Mouse (Mus musculus): Measurements from ENCODE around the gene Kcnj8. TPM values are rescaled to one million over a fixed set of nuclear protein-coding genes. Genes with fewer than 3 reads are reported as not detected.

Gene Kcnj8
- total and polyA plus RNA-seq, 3 experiments, result not detected

DNA sequence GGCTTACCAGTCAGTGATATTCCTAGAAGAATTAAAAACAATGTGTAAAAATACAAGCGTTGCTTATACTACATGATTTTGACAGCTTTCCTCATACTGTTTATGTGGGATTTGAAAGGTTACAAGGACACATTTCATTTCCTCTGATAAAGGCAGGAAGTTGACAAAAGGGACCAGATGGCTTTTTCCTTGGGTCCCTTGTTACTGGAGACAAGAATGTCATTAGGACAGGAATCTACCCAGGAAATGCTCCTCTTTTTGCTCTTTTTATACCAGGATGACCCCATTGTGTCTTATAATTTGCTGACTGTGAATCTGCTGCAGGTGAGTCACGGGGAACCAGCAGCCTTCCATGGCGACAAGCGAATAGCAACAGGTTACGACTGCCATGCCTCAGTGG lies 31.3 kb downstream of the Kcnj8 start:
- DNase-seq (ENCODE audit: low read depth, low spot score), result no peak
- TF ChIP-seq CHD2 (IDR thresholded peaks at IDR 0.05; ENCODE audit: low read length), result no peak
- no peak for TF ChIP-seq TCF12 (IDR thresholded peaks at IDR 0.05; ENCODE audit: low read depth, low read length)
- no peak for TF ChIP-seq POLR2A (IDR thresholded peaks at IDR 0.05; ENCODE audit: control insufficient read depth in 1 of 2, insufficient read depth in 1 of 2, low read depth in 1 of 2, low read length in 2 of 2, poor library complexity in 1 of 2)
- TF ChIP-seq ETS1 (IDR thresholded peaks at IDR 0.05; ENCODE audit: low read depth, low read length), result no peak
- no peak for TF ChIP-seq MYB (IDR thresholded peaks at IDR 0.05; ENCODE audit: low read depth, low read length)
- TF ChIP-seq NRF1 (IDR thresholded peaks at IDR 0.05; ENCODE audit: insufficient read depth, low read depth, low read length, poor library complexity, severe bottlenecking), result no peak
- TF ChIP-seq MAX (IDR thresholded peaks at IDR 0.05; ENCODE audit: low read length), result no peak
- TF ChIP-seq GATA1 (IDR thresholded peaks at IDR 0.05; ENCODE audit: low read depth, low read length), result no peak
- no peak for TF ChIP-seq KAT2A (conservative IDR thresholded peaks at IDR 0.05; ENCODE audit: low read depth, low read length)
- no peak for TF ChIP-seq BHLHE40 (IDR thresholded peaks at IDR 0.05; ENCODE audit: borderline replicate concordance, low read depth, low read length)
- TF ChIP-seq HCFC1 (IDR thresholded peaks at IDR 0.05; ENCODE audit: low read depth, low read length), result no peak
- no peak for TF ChIP-seq ZNF384 (IDR thresholded peaks at IDR 0.05; ENCODE audit: low read depth, low read length)
- no peak for TF ChIP-seq E2F4 (IDR thresholded peaks at IDR 0.05; ENCODE audit: borderline replicate concordance, low read depth, low read length)
- TF ChIP-seq UBTF (IDR thresholded peaks at IDR 0.05; ENCODE audit: borderline replicate concordance, insufficient read depth, low read depth, low read length), result no peak
- TF ChIP-seq USF2 (IDR thresholded peaks at IDR 0.05; ENCODE audit: borderline replicate concordance in 1 of 2, insufficient read depth in 1 of 2, low read depth in 1 of 2, low read length in 2 of 2), result no peak
- TF ChIP-seq TAL1 (IDR thresholded peaks at IDR 0.05; ENCODE audit: low read length), result no peak
- no peaks in the 10 kb centered on the region for H3K4me1 ChIP-seq (ENCODE audit: control insufficient read depth in 1 of 2, insufficient read depth in 2 of 2, low read length in 2 of 2)

DNA sequence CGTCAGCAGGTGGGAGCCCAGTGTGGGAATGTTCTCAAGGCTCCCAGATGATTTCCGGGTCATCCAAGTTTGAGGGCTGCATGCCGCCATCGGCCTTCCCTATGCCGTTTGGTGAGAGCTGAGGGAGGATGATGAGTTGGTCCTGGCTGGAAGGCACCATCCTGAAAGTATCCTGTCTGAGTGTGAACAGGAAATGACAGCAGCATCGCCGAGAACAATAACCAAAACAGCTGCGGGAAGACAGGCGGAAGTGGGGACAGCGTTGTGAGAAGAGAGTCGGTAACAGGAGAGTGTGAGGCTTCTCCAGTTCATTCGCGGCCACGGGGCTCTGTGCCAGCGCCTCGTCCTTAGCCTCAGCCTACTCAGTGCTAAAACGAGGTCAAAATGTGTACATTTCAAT lies 32.9 kb downstream of the Kcnj8 start:
- H3K9me3 ChIP-seq (replicated peaks; ENCODE audit: insufficient read depth, low read length), result no peaks in the 10 kb centered on the region
- H3K79me2 ChIP-seq (ENCODE audit: control insufficient read depth, insufficient read depth, low read length, poor library complexity), result no peaks in the 10 kb centered on the region
- no peak for TF ChIP-seq MAFK (IDR thresholded peaks at IDR 0.05; ENCODE audit: borderline replicate concordance, low read depth, low read length)
- TF ChIP-seq JUND (IDR thresholded peaks at IDR 0.05; ENCODE audit: low read depth, low read length), result no peak
- no peak for TF ChIP-seq SIN3A (IDR thresholded peaks at IDR 0.05; ENCODE audit: low read length)
- no peak for TF ChIP-seq TBP (IDR thresholded peaks at IDR 0.05; ENCODE audit: low read depth, low read length)
- no peak for TF ChIP-seq ZMIZ1 (IDR thresholded peaks at IDR 0.05; ENCODE audit: low read depth, low read length)
- TF ChIP-seq NRF1 (IDR thresholded peaks at IDR 0.05; ENCODE audit: insufficient read depth, low read depth, low read length, poor library complexity, severe bottlenecking), result no peak
- no peak for TF ChIP-seq RAD21 (IDR thresholded peaks at IDR 0.05; ENCODE audit: low read depth, low read length)
- no peak for TF ChIP-seq ETS1 (IDR thresholded peaks at IDR 0.05; ENCODE audit: low read depth, low read length)
- TF ChIP-seq E2F4 (IDR thresholded peaks at IDR 0.05; ENCODE audit: borderline replicate concordance, low read depth, low read length), result no peak
- no peak for TF ChIP-seq ZKSCAN1 (IDR thresholded peaks at IDR 0.05; ENCODE audit: low read depth, low read length)
- no peak for TF ChIP-seq CHD2 (IDR thresholded peaks at IDR 0.05; ENCODE audit: low read length)
- TF ChIP-seq GABPA (IDR thresholded peaks at IDR 0.05; ENCODE audit: low read depth, low read length), result no peak
- TF ChIP-seq MYB (IDR thresholded peaks at IDR 0.05; ENCODE audit: low read depth, low read length), result no peak
- TF ChIP-seq MEF2A (IDR thresholded peaks at IDR 0.05; ENCODE audit: extremely low read depth, insufficient replicate concordance, low read depth, low read length, poor library complexity, severe bottlenecking), result no peak
- no peak for TF ChIP-seq USF1 (IDR thresholded peaks at IDR 0.05; ENCODE audit: low read depth, low read length)
- H3K27ac ChIP-seq (ENCODE audit: control insufficient read depth, low read depth, low read length), result no peak overlapping the region
- no peaks in the 10 kb centered on the region for H3K36me3 ChIP-seq (ENCODE audit: control insufficient read depth in 1 of 2, insufficient read depth in 2 of 2, low read length in 2 of 2)
- H3K4me3 ChIP-seq (ENCODE audit: control insufficient read depth in 1 of 2, insufficient read depth in 1 of 2, low read depth in 2 of 2, low read length in 2 of 2), result no peak overlapping the region
- no peaks in the 10 kb centered on the region for H3K27me3 ChIP-seq (ENCODE audit: control insufficient read depth in 1 of 2, insufficient read depth in 2 of 2, low read length in 2 of 2)
- DNase-seq (ENCODE audit: low read depth, low spot score), result no peak
- no peak overlapping the region for H3K9ac ChIP-seq (ENCODE audit: control insufficient read depth, low read depth, low read length, poor library complexity, severe bottlenecking)
- no peaks in the 10 kb centered on the region for H3K4me1 ChIP-seq (ENCODE audit: control insufficient read depth in 1 of 2, insufficient read depth in 2 of 2, low read length in 2 of 2)

More for the DNA sequence above, 31.3 kb downstream of the Kcnj8 start:
- Histone ChIP-seq H3K9ac (ENCODE audit: control insufficient read depth, low read depth, low read length, poor library complexity, severe bottlenecking) (no peak overlapping the region), H3K79me2 (ENCODE audit: control insufficient read depth, insufficient read depth, low read length, poor library complexity) (no peaks in the 10 kb centered on the region), H3K4me3 (ENCODE audit: control insufficient read depth in 1 of 2, insufficient read depth in 1 of 2, low read depth in 2 of 2, low read length in 2 of 2) (no peak overlapping the region), H3K27ac (ENCODE audit: control insufficient read depth, low read depth, low read length) (no peak overlapping the region), H3K27me3 (ENCODE audit: control insufficient read depth in 1 of 2, insufficient read depth in 2 of 2, low read length in 2 of 2) (no peaks in the 10 kb centered on the region), H3K36me3 (ENCODE audit: control insufficient read depth in 1 of 2, insufficient read depth in 2 of 2, low read length in 2 of 2) (no peaks in the 10 kb centered on the region), H3K9me3 (replicated peaks; ENCODE audit: insufficient read depth, low read length) (no peaks in the 10 kb centered on the region)

Measured in MEL (cell line).